Mouse (Mus musculus) frontal cortex, postnatal 10 days (tissue): ENCODE measurements around the gene Lamb3.

ENCODE experiments used
- DNase-seq, 2 experiments: peaks; one replicate each; pipeline ENCODE4 v3.0.0; 2022; ENCODE audit warnings: low spot score in 2 of 2, mixed read lengths in 1 of 2

The Lamb3 gene

GRCm38 (mm10) chr1:193200640-193201382 lies 6.7 kb upstream of the Lamb3 start:
- no peak for DNase-seq

GRCm38 (mm10) chr1:193201383-193201778 lies 6.1 kb upstream of the Lamb3 start, which contains the start of gene Traf3ip3:
Gene Traf3ip3 (minus strand): TSS chr1:193201703.
- DNase-seq, result no peak

- DNase-seq, result no peak
These were observed 3.7 kb upstream of the Lamb3 start for GRCm38 (mm10) chr1:193203821-193204220.

GRCm38 (mm10) chr1:193205431-193205830 lies 2.1 kb upstream of the Lamb3 start:
- DNase-seq, result no peak

GRCm38 (mm10) chr1:193208178-193208577 lies 679 bp downstream of the Lamb3 start:
- peak in 1 of 2 experiments; percentile 42 for DNase-seq

- no peak for DNase-seq
These were observed 3.9 kb downstream of the Lamb3 start for GRCm38 (mm10) chr1:193211371-193211770.

GRCm38 (mm10) chr1:193214053-193214452 lies 6.6 kb downstream of the Lamb3 start:
- no peak for DNase-seq

- DNase-seq, result no peak
These were observed 8.5 kb downstream of the Lamb3 start for GRCm38 (mm10) chr1:193216000-193216399.

- DNase-seq, result no peak
These were observed 12.9 kb downstream of the Lamb3 start for GRCm38 (mm10) chr1:193220408-193220807.

GRCm38 (mm10) chr1:193225531-193225930 lies 18.0 kb downstream of the Lamb3 start:
- DNase-seq, result no peak

GRCm38 (mm10) chr1:193226114-193226513 lies 18.6 kb downstream of the Lamb3 start:
- no peak for DNase-seq

- DNase-seq, result no peak
These were observed 19.4 kb downstream of the Lamb3 start for GRCm38 (mm10) chr1:193226724-193227522.

GRCm38 (mm10) chr1:193227537-193227936 lies 20.0 kb downstream of the Lamb3 start:
- DNase-seq, result no peak

- DNase-seq, result no peak
These were observed 22.1 kb downstream of the Lamb3 start for GRCm38 (mm10) chr1:193229570-193229969.

GRCm38 (mm10) chr1:193230531-193230930 lies 23.0 kb downstream of the Lamb3 start:
- DNase-seq, result no peak

GRCm38 (mm10) chr1:193230935-193231334 lies 23.4 kb downstream of the Lamb3 start:
- DNase-seq, result no peak

GRCm38 (mm10) chr1:193232732-193233131 lies 25.2 kb downstream of the Lamb3 start:
- no peak for DNase-seq

- DNase-seq, result no peak
These were observed 26.7 kb downstream of the Lamb3 start for GRCm38 (mm10) chr1:193234130-193234645.

GRCm38 (mm10) chr1:193234930-193235329 lies 27.4 kb downstream of the Lamb3 start:
- no peak for DNase-seq

GRCm38 (mm10) chr1:193238426-193238825 lies 30.9 kb downstream of the Lamb3 start:
- DNase-seq, result peak; percentile 24 to 32

- no peak for DNase-seq
These were observed 33.9 kb downstream of the Lamb3 start for GRCm38 (mm10) chr1:193241436-193241835.

GRCm38 (mm10) chr1:193242238-193242637 lies 34.7 kb downstream of the Lamb3 start:
- DNase-seq, result peak; percentile 65 to 80

- no peak for DNase-seq
These were observed 35.4 kb downstream of the Lamb3 start for GRCm38 (mm10) chr1:193242863-193243262.
